Mouse (Mus musculus) kidney, postnatal 0 days (tissue): ENCODE measurements around the gene Ces1b. TPM values are rescaled to one million over a fixed set of nuclear protein-coding genes. Genes with fewer than 3 reads are reported as not detected.

ENCODE experiments used
- ATAC-seq: fragments of 200-750 bp; cut with Nextera tagmentation; replicated peaks from 2 replicates; pipeline ENCODE4 v1.8.0; 2017; ENCODE audit warnings: low read depth, moderate number of reproducible peaks, moderate TSS enrichment, moderate library complexity; ENCODE audit not compliant: low FRiP score
- DNase-seq: peaks from one replicate; pipeline ENCODE4 v3.0.0-alpha.2; 2016; ENCODE audit warnings: low spot score
- H3K27ac ChIP-seq: fragments of 300-500 bp; sonication (generic); 2 replicates; pipeline ENCODE4 v1.5.1; 2014; ENCODE audit warnings: mild to moderate bottlenecking
- H3K27me3 ChIP-seq: fragments of 300-500 bp; sonication (generic); 2 replicates; pipeline ENCODE4 v1.6.1; 2014; ENCODE audit warnings: low read length, mixed read lengths; ENCODE audit not compliant: insufficient read depth
- H3K36me3 ChIP-seq: fragments of 300-500 bp; sonication (generic); 2 replicates; pipeline ENCODE4 v1.6.1; 2014; ENCODE audit warnings: low read length, mixed read lengths; ENCODE audit not compliant: insufficient read depth
- H3K4me1 ChIP-seq: fragments of 300-500 bp; sonication (generic); replicated peaks from 2 replicates; pipeline ENCODE4 v1.6.1; 2014; ENCODE audit warnings: antibody characterized with exemption, low read length, mixed read lengths; ENCODE audit not compliant: insufficient read depth
- H3K4me2 ChIP-seq: fragments of 300-500 bp; sonication (generic); 2 replicates; pipeline ENCODE4 v1.6.1; 2014; ENCODE audit warnings: mild to moderate bottlenecking, low read length, moderate library complexity, mixed read lengths
- H3K4me3 ChIP-seq: fragments of 300-500 bp; sonication (generic); replicated peaks from 2 replicates; pipeline ENCODE4 v1.5.1; 2014; ENCODE audit warnings: low read depth, low read length
- H3K9ac ChIP-seq: fragments of 300-500 bp; sonication (generic); 2 replicates; pipeline ENCODE4 v1.6.1; 2014; ENCODE audit warnings: low read depth, low read length
- H3K9me3 ChIP-seq: fragments of 300-500 bp; sonication (generic); replicated peaks from 2 replicates; pipeline ENCODE4 v1.6.1; 2016; ENCODE audit warnings: low read length, inconsistent platforms, mixed read lengths
- CTCF ChIP-seq: IDR thresholded peaks from 2 replicates; pipeline ENCODE4 v1.5.1; 2016; ENCODE audit warnings: antibody characterized with exemption, low read depth, mild to moderate bottlenecking, moderate library complexity
- WGBS: fragments of 180-500 bp; shearing (Covaris S2); extraction: QIAGEN DNeasy Blood & Tissue Kit; methylation state at CpG from one replicate; pipeline ENCODE4 v1.1.7; 2014; 5-methylcytosine and 5-hydroxymethylcytosine counted together
- polyA plus RNA-seq: library from polyadenylated mRNA; unstranded; fragments of >200 nt; fragmentation: Nextera tagmentation; extraction: Ambion mirVana; gene quantifications from 2 replicates; pipeline ENCODE4 v1.2.1, GENCODE M21; 2015

Ces1b gene
- polyA plus RNA-seq, 1 experiment from 2014 or later: not detected

GRCm38 (mm10) chr8:93075251-93075650, 4.6 kb downstream of the Ces1b start:
- DNase-seq (no peak), ATAC-seq (no peak)
- no peak overlapping the region for H3K27ac ChIP-seq
- H3K36me3 ChIP-seq: no peaks in the 10 kb centered on the region
- TF ChIP-seq CTCF: no peak
- H3K27me3 ChIP-seq: no peaks in the 10 kb centered on the region
- H3K4me3 ChIP-seq: no peak overlapping the region
- H3K9ac ChIP-seq: no peak overlapping the region
- no peak overlapping the region for H3K4me2 ChIP-seq
- 89% methylated on average over 4 of the region's 4 CpGs for WGBS
- H3K4me1 ChIP-seq: no peaks in the 10 kb centered on the region
- no peaks in the 10 kb centered on the region for H3K9me3 ChIP-seq

GRCm38 (mm10) chr8:93063416-93064117, 16.2 kb downstream of the Ces1b start:
- Histone ChIP-seq H3K36me3 (no peaks in the 10 kb centered on the region), H3K4me3 (no peak overlapping the region), H3K4me1 (no peaks in the 10 kb centered on the region), H3K27ac (no peak overlapping the region), H3K9me3 (no peaks in the 10 kb centered on the region), H3K9ac (no peak overlapping the region), H3K27me3 (no peaks in the 10 kb centered on the region), H3K4me2 (no peak overlapping the region)
- ATAC-seq (no peak), DNase-seq (no peak)
- WGBS: 60% methylated on average over 3 of the region's 3 CpGs
- TF ChIP-seq CTCF: no peak

- Histone ChIP-seq H3K4me2 (no peak overlapping the region), H3K27ac (no peak overlapping the region), H3K9me3 (no peaks in the 10 kb centered on the region), H3K36me3 (no peaks in the 10 kb centered on the region), H3K4me1 (no peaks in the 10 kb centered on the region), H3K27me3 (no peaks in the 10 kb centered on the region), H3K4me3 (no peak overlapping the region), H3K9ac (no peak overlapping the region)
- TF ChIP-seq CTCF: peak; percentile 90
- no peak for ATAC-seq
- WGBS: 7% methylated on average over 2 of the region's 2 CpGs
- DNase-seq: peak; percentile 74
Measured at GRCm38 (mm10) chr8:93059185-93059584, 20.6 kb downstream of the Ces1b start.

- 45% methylated on average over 2 of the region's 2 CpGs for WGBS
- H3K9me3 ChIP-seq: no peaks in the 10 kb centered on the region
- no peaks in the 10 kb centered on the region for H3K27me3 ChIP-seq
- H3K4me1 ChIP-seq: no peaks in the 10 kb centered on the region
- H3K9ac ChIP-seq: no peak overlapping the region
- TF ChIP-seq CTCF: no peak
- H3K4me2 ChIP-seq: no peak overlapping the region
- DNase-seq (no peak), ATAC-seq (no peak)
- H3K27ac ChIP-seq: no peak overlapping the region
- no peak overlapping the region for H3K4me3 ChIP-seq
- no peaks in the 10 kb centered on the region for H3K36me3 ChIP-seq
Measured at GRCm38 (mm10) chr8:93055238-93055637, 24.6 kb downstream of the Ces1b start.

GRCm38 (mm10) chr8:93048510-93049416, 31.1 kb downstream of the Ces1b start:
- Histone ChIP-seq H3K4me1 (no peaks in the 10 kb centered on the region), H3K27ac (no peak overlapping the region), H3K4me2 (no peak overlapping the region), H3K9ac (no peak overlapping the region), H3K4me3 (no peak overlapping the region), H3K27me3 (no peaks in the 10 kb centered on the region), H3K9me3 (no peaks in the 10 kb centered on the region), H3K36me3 (no peaks in the 10 kb centered on the region)
- ATAC-seq (no peak), DNase-seq (peak; percentile 33)
- WGBS: 48% methylated on average over 4 of the region's 4 CpGs
- TF ChIP-seq CTCF: peak; percentile 55

- DNase-seq (no peak), ATAC-seq (no peak)
- Histone ChIP-seq H3K9ac (no peak within 1 kb of the TSS), H3K27ac (no peak within 1 kb of the TSS), H3K4me2 (no peak within 1 kb of the TSS), H3K9me3 (no peaks in the 10 kb centered on the region), H3K27me3 (no peaks in the 10 kb centered on the region), H3K36me3 (no peaks in the 10 kb centered on the region), H3K4me1 (no peaks in the 10 kb centered on the region), H3K4me3 (no peak within 1 kb of the TSS)
- no peak for TF ChIP-seq CTCF
- 67% methylated on average over 3 of the region's 3 CpGs for WGBS
Measured at GRCm38 (mm10) chr8:93048092-93048491, 31.7 kb downstream of the Ces1b start, which contains the start of gene Ces1a. Gene Ces1a, minus strand, starts transcription at chr8:93048192.
